Mouse (Mus musculus) C2C12 (cell line): ENCODE results near the gene G6pc3. TPM values are rescaled to one million over a fixed set of nuclear protein-coding genes. Genes with fewer than 3 reads are reported as not detected.

Experiments
- H3K27me3 ChIP-seq: one replicate; pipeline ENCODE4 v1.6.1; 2011; ENCODE audit not compliant: control insufficient read depth, insufficient read depth, insufficient read length
- H3K36me3 ChIP-seq: one replicate; pipeline ENCODE4 v1.6.1; 2011; ENCODE audit not compliant: control insufficient read depth, insufficient read depth
- H3K4me3 ChIP-seq: one replicate; pipeline ENCODE4 v1.5.1; 2011; ENCODE audit warnings: mild to moderate bottlenecking, control low read depth; ENCODE audit not compliant: poor library complexity, insufficient read depth, severe bottlenecking
- H3K79me2 ChIP-seq: one replicate; pipeline ENCODE4 v1.6.1; 2011; ENCODE audit not compliant: control insufficient read depth, insufficient read depth
- H3K79me3 ChIP-seq: one replicate; pipeline ENCODE4 v1.6.1; 2011; ENCODE audit warnings: low read depth, control low read depth
- H3ac ChIP-seq: one replicate; pipeline ENCODE3; 2011; ENCODE audit warnings: low read depth; ENCODE audit not compliant: control insufficient read depth, insufficient read length
- CEBPB ChIP-seq: IDR thresholded peaks from one replicate; pipeline ENCODE4 v1.6.1; 2011; ENCODE audit warnings: low read depth, mild to moderate bottlenecking, control low read depth, moderate library complexity
- CTCF ChIP-seq: IDR thresholded peaks from one replicate; pipeline ENCODE4 v1.5.1; 2011; ENCODE audit not compliant: control insufficient read depth, insufficient read depth, insufficient read length
- FOSL1 ChIP-seq: IDR thresholded peaks from one replicate; pipeline ENCODE4 v1.8.0; 2011; ENCODE audit warnings: mild to moderate bottlenecking, low read length; ENCODE audit not compliant: poor library complexity, insufficient read depth, severe bottlenecking
- MAX ChIP-seq: IDR thresholded peaks from one replicate; pipeline ENCODE4 v1.6.1; 2011; ENCODE audit warnings: mild to moderate bottlenecking, control low read depth
- MYOD1 ChIP-seq: IDR thresholded peaks from one replicate; pipeline ENCODE4 v1.6.1; 2011; ENCODE audit warnings: low read depth; ENCODE audit not compliant: control insufficient read depth, insufficient read length
- MYOG ChIP-seq: IDR thresholded peaks from one replicate; pipeline ENCODE4 v1.6.1; 2011; ENCODE audit not compliant: control insufficient read depth, insufficient read length; ENCODE audit errors: extremely low read depth
- USF1 ChIP-seq: IDR thresholded peaks from one replicate; pipeline ENCODE4 v1.6.1; 2011; ENCODE audit warnings: low read depth, mild to moderate bottlenecking, control low read depth, moderate library complexity
- polyA plus RNA-seq: library from polyadenylated mRNA; unstranded; fragments of >200 nt; fragmentation: generic; extraction: Trizol; gene quantifications from one replicate; pipeline ENCODE4 v1.2.1, GENCODE M21; 2012; ENCODE audit warnings: missing spikeins

G6pc3 gene
- polyA plus RNA-seq, 1 experiment, result 40.4 TPM

- Histone ChIP-seq H3K4me3 (peak within 1 kb of the TSS; percentile 98), H3K79me2 (peaks cover 54% of the 10 kb centered on the region), H3K27me3 (no peaks in the 10 kb centered on the region), H3K36me3 (peaks cover 35% of the 10 kb centered on the region), H3K79me3 (peaks cover 47% of the 10 kb centered on the region), H3ac (peak within 1 kb of the TSS; percentile 79)
- TF ChIP-seq USF1 (no peak), MAX (peak; percentile 71), FOSL1 (no peak)
These were observed 4.5 kb upstream of the G6pc3 start, which contains the start of gene Lsm12 for GRCm38 (mm10) chr11:102184646-102185495. Gene Lsm12 (minus strand): TSS chr11:102185296.

DNA sequence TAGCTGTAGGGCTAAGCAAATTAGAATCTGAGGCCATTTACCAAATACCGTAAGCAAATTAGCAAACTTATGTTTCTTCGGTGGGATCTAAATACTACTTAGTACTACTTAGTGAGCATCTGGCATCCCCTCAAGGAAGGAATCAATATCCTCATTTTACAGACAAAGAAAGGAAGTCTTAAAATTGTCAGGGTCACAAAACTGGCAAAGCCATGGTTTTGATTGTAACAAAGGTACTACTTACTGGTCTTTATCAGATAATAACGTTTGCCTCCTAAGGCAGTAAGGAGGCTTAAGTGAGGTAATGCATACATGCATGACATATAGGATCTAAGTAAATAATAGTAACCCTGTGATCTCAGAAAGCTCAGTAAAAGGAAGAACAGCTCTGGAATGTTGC, 3.7 kb upstream of the G6pc3 start:
- TF ChIP-seq MYOG (no peak), MAX (no peak), CEBPB (no peak), MYOD1 (no peak), USF1 (no peak), FOSL1 (no peak), CTCF (no peak)
- Histone ChIP-seq H3K36me3 (peaks cover 27% of the 10 kb centered on the region), H3K27me3 (no peaks in the 10 kb centered on the region), H3K4me3 (peak overlapping the region; percentile 98), H3K79me3 (peaks cover 39% of the 10 kb centered on the region), H3K79me2 (peaks cover 52% of the 10 kb centered on the region), H3ac (no peak overlapping the region)

DNA sequence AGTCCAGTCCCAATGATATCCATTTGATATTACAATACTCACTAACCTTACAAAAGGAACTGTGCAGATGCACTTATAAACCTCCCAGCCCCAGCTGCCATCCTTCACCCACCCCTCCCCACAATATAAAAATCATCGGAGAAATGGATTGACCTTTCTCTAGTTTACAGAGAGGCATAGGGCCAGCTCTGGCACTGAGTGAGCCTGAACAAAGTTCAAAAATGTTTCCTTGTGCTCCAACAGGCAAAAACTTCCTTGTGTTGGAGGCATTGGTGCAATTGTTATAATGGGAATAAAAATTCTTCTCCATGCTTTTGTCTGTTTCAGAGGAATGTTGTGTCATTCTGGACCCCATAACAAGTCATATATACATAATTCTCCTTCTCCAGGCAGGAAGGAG, 3.2 kb upstream of the G6pc3 start:
- Histone ChIP-seq H3K27me3 (no peaks in the 10 kb centered on the region), H3ac (no peak overlapping the region), H3K4me3 (no peak overlapping the region), H3K79me2 (peaks cover 52% of the 10 kb centered on the region), H3K79me3 (peaks cover 34% of the 10 kb centered on the region), H3K36me3 (peaks cover 21% of the 10 kb centered on the region)
- no peak for TF ChIP-seq CTCF
- no peak for TF ChIP-seq USF1
- no peak for TF ChIP-seq MYOG
- no peak for TF ChIP-seq FOSL1
- no peak for TF ChIP-seq MAX
- no peak for TF ChIP-seq CEBPB
- no peak for TF ChIP-seq MYOD1

GRCm38 (mm10) chr11:102188980-102189379, 440 bp upstream of the G6pc3 start:
- no peak overlapping the region for H3K4me3 ChIP-seq
- H3K79me2 ChIP-seq, result peaks cover 27% of the 10 kb centered on the region
- no peaks in the 10 kb centered on the region for H3K27me3 ChIP-seq
- H3ac ChIP-seq, result peak overlapping the region; percentile 21
- TF ChIP-seq MYOG (no peak), USF1 (no peak), CEBPB (no peak), CTCF (no peak), MAX (no peak), MYOD1 (no peak), FOSL1 (no peak)
- H3K36me3 ChIP-seq, result peaks cover 19% of the 10 kb centered on the region
- peaks cover 8% of the 10 kb centered on the region for H3K79me3 ChIP-seq

DNA sequence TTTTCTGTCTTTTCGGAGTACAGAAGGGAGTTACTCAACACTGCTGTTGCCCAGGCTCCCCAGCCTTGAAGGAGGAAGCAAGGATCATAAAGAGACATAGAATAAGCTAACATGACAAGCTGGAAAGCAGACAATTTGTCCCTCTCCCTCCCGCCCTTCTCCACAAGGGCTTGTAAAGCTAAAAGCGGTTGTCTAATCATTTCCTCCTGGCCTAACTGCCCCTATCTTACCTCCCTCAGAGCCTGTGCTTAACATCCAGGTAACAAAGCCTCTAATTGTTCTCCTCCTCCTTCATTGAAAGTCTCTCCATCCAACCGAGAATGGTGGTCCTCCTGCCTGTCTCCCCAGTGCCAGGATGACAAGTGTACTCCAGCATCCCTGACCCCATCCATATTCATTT, 1.4 kb downstream of the G6pc3 start:
- peaks cover 37% of the 10 kb centered on the region for H3K36me3 ChIP-seq
- peaks cover 14% of the 10 kb centered on the region for H3K79me2 ChIP-seq
- no peak for TF ChIP-seq FOSL1
- no peak for TF ChIP-seq USF1
- TF ChIP-seq CEBPB, result no peak
- TF ChIP-seq MYOD1, result no peak
- no peak for TF ChIP-seq MAX
- TF ChIP-seq MYOG, result no peak
- no peak for TF ChIP-seq CTCF
- H3K27me3 ChIP-seq, result no peaks in the 10 kb centered on the region
- peak overlapping the region; percentile 47 for H3ac ChIP-seq
- no peak overlapping the region for H3K4me3 ChIP-seq
- no peaks in the 10 kb centered on the region for H3K79me3 ChIP-seq
